14 mouse cellular contexts compared by ENCODE assay signal in the genomic region with DNA sequence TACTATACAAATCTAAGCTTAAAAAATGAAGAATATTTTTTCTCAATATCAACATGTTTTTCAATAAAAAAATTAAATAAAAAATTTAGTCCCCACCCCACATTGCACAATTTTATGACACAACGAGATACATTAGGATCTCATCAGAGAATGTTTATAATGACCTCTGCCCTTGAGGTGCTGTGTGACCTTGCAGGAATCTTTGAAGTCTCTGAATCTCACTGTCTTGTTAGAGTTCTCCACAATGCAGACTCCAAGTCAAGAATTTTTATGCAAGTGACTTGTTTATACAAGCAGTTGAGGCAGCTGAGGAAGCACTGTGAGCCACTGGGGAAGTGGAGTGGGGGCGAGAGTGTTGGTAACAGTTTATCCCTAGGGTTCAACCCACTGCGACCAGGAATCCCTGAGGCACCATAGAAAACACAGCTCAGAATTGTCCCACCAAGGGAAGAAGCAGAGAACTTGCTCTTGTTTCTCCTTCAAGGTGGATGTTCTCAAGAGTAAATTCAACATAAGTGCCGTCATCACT.
"Had no signal": no experiment of that assay in that cellular context is flagged by ENCODE, and none has a peak within 500 bp of the region (broad histone marks: within the 10 kb centered on the region; RNA-seq: fewer than 3 reads in every experiment).

No protein-coding gene starts in this region.

- H3K9me3 ChIP-seq: limb, embryonic 15.5 days; midbrain, embryonic 13.5 days; neural tube, embryonic 12.5 days had no signal

- H3K4me1 ChIP-seq: limb, embryonic 15.5 days; liver, embryonic 12.5 days had no signal

- H3K4me3 ChIP-seq: limb, embryonic 15.5 days; liver, embryonic 12.5 days; midbrain, embryonic 13.5 days; neural tube, embryonic 12.5 days had no signal

- H3K36me3 ChIP-seq: limb, embryonic 15.5 days; liver, embryonic 12.5 days; midbrain, embryonic 13.5 days; neural tube, embryonic 12.5 days had no signal

- H3K4me2 ChIP-seq: limb, embryonic 15.5 days; liver, embryonic 12.5 days; midbrain, embryonic 13.5 days; neural tube, embryonic 12.5 days had no signal

- H3K9ac ChIP-seq: limb, embryonic 15.5 days; liver, embryonic 12.5 days; midbrain, embryonic 13.5 days; neural tube, embryonic 12.5 days had no signal

- H3K27me3 ChIP-seq: limb, embryonic 15.5 days; liver, embryonic 12.5 days; midbrain, embryonic 13.5 days; neural tube, embryonic 12.5 days had no signal

- H3K27ac ChIP-seq: limb, embryonic 15.5 days; liver, embryonic 12.5 days; midbrain, embryonic 13.5 days; neural tube, embryonic 12.5 days had no signal

- ATAC-seq: inflammation-experienced regulatory T-cells, adult 6 months; intestine, postnatal 0 days; liver, embryonic 12.5 days; midbrain, embryonic 13.5 days had no signal

- DNase-seq: kidney, adult 8-10 months; kidney, postnatal 25 days; layer of hippocampus, postnatal 36 days; retina, postnatal 1 day; right cerebral cortex, postnatal 4 days; spleen, adult 18-20 months; thymus, adult 2 months; thymus, postnatal 25 days had no signal
